Mouse (Mus musculus): ENCODE results near the gene Gm10310.
"Not testable (repeated sequence)": the region's sequence is repeated elsewhere in the genome, so short reads cannot be mapped to it uniquely, and the experiment has no call there.

Gene Gm10310

DNA sequence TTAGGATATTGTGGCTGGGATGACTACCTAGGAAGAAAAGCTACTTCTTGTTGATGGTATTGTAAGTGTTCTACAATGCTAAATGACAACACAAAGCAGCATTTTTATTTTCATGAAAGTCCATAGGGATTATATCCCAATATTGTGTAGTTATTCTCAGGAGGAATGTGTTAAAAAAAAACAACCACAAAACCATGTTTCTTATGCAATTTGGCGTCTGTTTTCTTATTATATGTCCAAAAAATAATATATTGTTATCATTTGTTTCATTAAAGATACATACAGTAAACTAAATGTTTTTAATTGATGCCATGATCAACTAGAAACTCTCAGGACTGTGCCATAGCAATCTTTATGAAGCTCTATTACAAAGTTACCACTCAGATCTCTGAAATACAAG, at the start of gene Gm10310:
Gene Gm10310, minus strand, starts transcription at position 101 of the 400 bp plus-strand sequence.
- not testable (repeated sequence) for DNase-seq (ENCODE audit: low read depth, low spot score)

DNA sequence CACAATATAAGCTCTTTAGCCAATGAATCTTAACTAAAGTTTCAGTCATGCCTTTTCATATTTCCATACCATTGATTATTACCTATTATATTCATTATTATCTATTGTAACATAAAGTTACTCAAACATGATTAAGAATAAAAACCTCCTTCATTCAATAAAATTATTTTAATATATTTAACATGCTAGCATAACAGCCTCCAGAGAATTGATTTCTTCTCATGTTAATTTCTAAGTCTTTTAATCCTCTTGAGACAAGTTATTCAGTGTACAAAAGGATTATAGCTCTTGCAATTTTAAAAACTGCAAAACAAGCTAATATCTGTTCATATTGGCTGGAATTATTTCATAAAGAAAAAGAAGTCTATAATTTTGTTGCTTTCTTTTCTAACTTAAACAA, 45.2 kb upstream of the Gm10310 start, which contains the start of gene Olfr821:
Gene Olfr821, plus strand, starts transcription at position 301 of the 400 bp plus-strand sequence.
- DNase-seq (ENCODE audit: low read depth, low spot score) = no peak

DNA sequence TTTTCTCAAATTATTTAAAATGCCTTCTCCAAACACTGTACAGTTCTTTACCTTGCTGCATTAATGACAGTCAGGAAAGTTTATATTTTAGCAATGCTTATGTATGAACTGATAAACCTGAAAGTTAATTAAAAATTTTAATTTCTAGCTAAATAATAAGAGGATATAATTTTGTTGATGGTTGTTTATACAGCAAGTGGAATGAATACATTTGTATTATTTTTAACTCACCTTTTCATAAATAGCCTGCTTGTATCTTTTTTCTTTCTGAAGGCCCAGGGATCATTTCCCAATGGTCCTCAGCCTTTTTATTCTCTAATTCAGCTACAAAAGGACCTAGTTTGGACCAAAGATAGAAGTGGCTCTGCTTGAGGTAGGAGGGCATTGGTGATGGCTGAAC, 27.5 kb upstream of the Gm10310 start, which contains the start of gene Olfr820:
Gene Olfr820, plus strand, starts transcription at position 301 of the 400 bp plus-strand sequence.
- DNase-seq (ENCODE audit: low read depth, low spot score) = no peak

DNA sequence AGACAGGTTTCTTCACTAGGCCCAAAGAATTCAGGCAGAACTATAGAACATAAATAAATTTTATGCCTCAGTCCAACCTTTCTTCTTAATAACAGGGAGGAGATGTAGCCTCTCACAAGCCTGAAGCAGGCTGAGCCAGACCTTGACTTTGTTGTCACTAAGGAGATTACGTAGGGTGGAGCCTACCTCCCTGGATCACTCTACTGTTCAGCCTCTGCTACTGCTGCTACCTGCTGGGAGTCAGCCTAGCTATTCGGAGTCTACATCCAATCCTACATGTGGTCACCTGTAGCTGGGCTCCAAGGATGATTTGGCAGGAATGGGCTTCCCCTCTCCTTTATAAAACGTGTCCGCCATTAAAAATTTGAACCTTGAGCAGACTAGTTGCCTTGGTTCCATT, 20.5 kb upstream of the Gm10310 start:
- DNase-seq (ENCODE audit: low read depth, low spot score) = not testable (repeated sequence)

DNA sequence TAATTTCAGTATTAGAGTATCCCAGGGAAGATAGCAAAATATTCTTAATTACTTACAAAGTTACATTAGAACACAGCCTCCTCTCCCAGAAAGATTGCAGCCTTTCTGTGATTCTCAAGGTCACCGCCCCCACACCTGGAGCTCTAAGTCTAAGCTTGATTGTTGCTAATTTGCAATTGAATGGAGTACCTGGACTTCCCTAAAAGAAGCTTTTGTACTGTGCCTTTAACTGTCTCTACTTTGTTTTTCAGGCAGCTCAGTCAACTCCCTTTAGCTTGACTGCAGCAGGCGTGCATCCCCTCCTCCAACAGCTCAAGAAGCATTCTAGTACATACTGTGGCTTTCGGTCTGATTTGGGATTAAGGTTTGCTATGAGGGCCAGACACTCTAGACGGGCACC, 19.2 kb upstream of the Gm10310 start:
- DNase-seq (ENCODE audit: low read depth, low spot score) = not testable (repeated sequence)

DNA sequence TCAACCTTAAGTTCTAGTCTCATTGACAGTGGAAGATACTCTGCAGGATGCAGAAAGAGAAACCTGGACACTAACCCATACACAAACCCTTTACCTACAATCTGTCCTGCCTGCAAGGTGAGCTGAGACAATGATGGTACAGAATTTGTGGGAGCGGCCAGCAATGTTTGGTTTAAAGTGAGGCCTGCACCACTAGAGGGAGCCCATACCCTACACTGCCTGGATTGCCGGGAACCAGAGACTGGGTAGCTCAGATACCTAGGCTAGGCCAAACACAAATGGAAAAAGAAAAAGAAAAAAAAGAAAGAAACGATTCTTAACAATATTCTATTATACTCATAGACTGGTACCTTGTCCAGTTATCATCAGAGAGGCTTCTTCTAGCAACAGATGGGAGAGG, 3.0 kb downstream of the Gm10310 start:
- DNase-seq (ENCODE audit: low read depth, low spot score) = not testable (repeated sequence)

DNA sequence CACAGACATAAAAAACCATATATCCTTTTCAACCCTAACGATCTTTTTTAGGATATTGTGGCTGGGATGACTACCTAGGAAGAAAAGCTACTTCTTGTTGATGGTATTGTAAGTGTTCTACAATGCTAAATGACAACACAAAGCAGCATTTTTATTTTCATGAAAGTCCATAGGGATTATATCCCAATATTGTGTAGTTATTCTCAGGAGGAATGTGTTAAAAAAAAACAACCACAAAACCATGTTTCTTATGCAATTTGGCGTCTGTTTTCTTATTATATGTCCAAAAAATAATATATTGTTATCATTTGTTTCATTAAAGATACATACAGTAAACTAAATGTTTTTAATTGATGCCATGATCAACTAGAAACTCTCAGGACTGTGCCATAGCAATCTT, 8.8 kb downstream of the Gm10310 start, which contains the start of gene Olfr247:
Gene Olfr247, minus strand, starts transcription at position 101 of the 400 bp plus-strand sequence.
- not testable (repeated sequence) for DNase-seq (ENCODE audit: low read depth, low spot score)

DNA sequence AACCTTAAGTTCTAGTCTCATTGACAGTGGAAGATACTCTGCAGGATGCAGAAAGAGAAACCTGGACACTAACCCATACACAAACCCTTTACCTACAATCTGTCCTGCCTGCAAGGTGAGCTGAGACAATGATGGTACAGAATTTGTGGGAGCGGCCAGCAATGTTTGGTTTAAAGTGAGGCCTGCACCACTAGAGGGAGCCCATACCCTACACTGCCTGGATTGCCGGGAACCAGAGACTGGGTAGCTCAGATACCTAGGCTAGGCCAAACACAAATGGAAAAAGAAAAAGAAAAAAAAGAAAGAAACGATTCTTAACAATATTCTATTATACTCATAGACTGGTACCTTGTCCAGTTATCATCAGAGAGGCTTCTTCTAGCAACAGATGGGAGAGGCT, 11.9 kb downstream of the Gm10310 start:
- not testable (repeated sequence) for DNase-seq (ENCODE audit: low read depth, low spot score)

DNA sequence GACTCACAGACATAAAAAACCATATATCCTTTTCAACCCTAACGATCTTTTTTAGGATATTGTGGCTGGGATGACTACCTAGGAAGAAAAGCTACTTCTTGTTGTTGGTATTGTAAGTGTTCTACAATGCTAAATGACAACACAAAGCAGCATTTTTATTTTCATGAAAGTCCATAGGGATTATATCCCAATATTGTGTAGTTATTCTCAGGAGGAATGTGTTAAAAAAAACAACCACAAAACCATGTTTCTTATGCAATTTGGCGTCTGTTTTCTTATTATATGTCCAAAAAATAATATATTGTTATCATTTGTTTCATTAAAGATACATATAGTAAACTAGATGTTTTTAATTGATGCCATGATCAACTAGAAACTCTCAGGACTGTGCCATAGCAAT, 17.7 kb downstream of the Gm10310 start, which contains the start of gene Olfr819:
Gene Olfr819, minus strand, starts transcription at position 101 of the 400 bp plus-strand sequence.
- not testable (repeated sequence) for DNase-seq (ENCODE audit: low read depth, low spot score)

DNA sequence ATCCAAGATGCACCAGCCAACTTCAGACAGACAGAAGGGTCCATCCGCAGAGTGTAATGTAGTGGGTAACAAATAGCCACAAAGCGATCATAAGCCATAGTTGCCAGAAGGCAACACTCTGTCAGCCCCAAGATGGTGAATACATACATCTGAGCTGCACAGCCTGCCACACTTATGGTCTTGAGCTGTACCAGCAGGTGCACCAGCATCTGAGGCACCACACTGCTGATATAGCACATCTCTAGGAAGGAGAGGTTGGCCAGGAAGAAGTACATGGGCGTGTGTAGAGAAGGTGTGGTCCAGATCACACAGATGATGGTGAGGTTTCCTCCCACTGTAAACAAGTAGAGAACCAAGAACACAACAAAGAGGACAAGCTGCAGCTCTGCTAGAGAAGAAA, 18.6 kb downstream of the Gm10310 start:
- DNase-seq (ENCODE audit: low read depth, low spot score) = not testable (repeated sequence)

DNA sequence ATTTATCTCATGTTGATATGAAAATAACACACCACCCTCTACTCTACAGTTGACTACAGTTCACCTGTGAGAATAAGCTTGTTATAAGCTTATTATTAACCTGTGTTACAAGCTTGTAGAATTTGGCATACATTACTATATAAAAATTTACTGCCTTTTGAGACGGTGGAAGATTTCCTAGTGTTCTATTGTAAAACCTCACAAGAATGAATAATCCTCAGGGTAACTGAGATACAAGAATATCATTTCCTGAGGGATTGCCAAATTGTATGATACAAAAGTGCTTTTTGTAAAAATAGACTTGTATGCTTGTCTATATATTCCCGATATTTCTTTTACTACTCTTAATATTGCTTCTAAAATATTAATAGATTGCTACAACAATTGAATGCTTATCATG, 35.9 kb downstream of the Gm10310 start, which contains the start of gene Olfr818:
Gene Olfr818, minus strand, starts transcription at position 101 of the 400 bp plus-strand sequence.
- no peak for DNase-seq (ENCODE audit: low read depth, low spot score)
